Mouse (Mus musculus) thymus, adult 2 months (tissue): ENCODE data around the gene Cers1.

Source experiments
- CTCF ChIP-seq: fragments of 200-500 bp; IDR thresholded peaks from 2 replicates; pipeline ENCODE4 v1.5.1; 2012; ENCODE audit warnings: mild to moderate bottlenecking, control low read depth, low read length, moderate library complexity, borderline replicate concordance; ENCODE audit not compliant: control insufficient read depth, poor library complexity, insufficient read depth; ENCODE audit errors: extremely low read depth
- POLR2A ChIP-seq: fragments of 200-500 bp; IDR thresholded peaks from 2 replicates; pipeline ENCODE4 v1.6.1; 2012; ENCODE audit warnings: mild to moderate bottlenecking, low read length, control low read depth, moderate library complexity; ENCODE audit not compliant: control insufficient read depth, poor library complexity, insufficient read depth; ENCODE audit errors: extremely low read depth

DNA sequence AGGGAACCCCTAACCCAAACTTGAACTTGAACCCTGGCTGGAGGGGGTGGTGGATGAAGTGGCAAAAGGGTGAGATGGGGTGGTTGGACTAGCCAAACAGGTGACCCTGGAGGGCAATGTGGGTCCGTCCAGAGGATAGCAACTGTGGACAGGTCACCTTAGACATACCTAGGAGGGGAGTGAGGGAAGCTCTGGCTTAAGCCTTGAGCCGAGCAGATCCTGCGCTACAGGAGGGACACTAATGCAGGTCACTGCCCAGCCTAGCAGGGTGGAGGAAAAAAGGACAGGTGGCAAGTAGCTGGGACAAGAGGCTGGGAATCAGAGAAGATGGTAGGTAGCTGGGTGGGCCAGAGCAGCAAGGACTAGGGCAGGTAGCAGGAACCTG is 36.4 kb downstream of the Cers1 start:
- TF ChIP-seq CTCF (no peak), POLR2A (no peak)
